Mouse (Mus musculus) right cerebral cortex, adult 2 months (tissue): ENCODE measurements around the gene Pbx1.
"Not testable (repeated sequence)": the region's sequence is repeated elsewhere in the genome, so short reads cannot be mapped to it uniquely, and the experiment has no call there.

Source experiments
- DNase-seq, 2 experiments: peaks; one replicate each; pipeline ENCODE4 v3.0.0; 2021 to 2022; ENCODE audit warnings: low spot score in 2 of 2

The Pbx1 gene

GRCm38 (mm10) chr1:168432232-168432280 lies at the start of gene Pbx1:
Pbx1 (minus strand) TSS chr1:168432270.
- not testable (repeated sequence) for DNase-seq

- no peak for DNase-seq
These were observed 47.6 kb upstream of the Pbx1 start for GRCm38 (mm10) chr1:168479626-168480025.

DNA sequence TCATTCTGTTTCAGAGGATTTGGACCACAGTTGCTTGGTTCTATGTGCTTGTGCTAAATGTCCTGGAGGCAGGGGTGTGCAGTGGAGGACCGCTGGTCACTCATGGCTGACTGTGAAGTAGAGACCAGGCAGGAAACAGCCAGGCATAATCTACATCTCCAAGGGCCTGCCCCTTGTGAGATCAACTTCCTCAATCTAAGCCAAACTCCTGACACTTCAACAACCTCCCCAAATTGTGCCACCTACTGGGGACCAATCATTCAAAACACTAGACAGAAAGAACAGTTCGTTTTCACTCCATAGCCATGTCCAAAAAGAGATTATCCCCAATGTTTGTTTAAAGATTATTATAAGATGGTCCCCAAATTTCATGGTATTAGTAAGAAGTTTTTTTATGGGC lies 46.8 kb upstream of the Pbx1 start:
- no peak for DNase-seq

- no peak for DNase-seq
These were observed 44.8 kb upstream of the Pbx1 start for GRCm38 (mm10) chr1:168476917-168477316.

GRCm38 (mm10) chr1:168476216-168476897 lies 44.3 kb upstream of the Pbx1 start:
- DNase-seq = no peak

- DNase-seq = no peak
These were observed 43.6 kb upstream of the Pbx1 start for GRCm38 (mm10) chr1:168475579-168476208.

GRCm38 (mm10) chr1:168473255-168474069 lies 41.4 kb upstream of the Pbx1 start:
- DNase-seq = no peak

- no peak for DNase-seq
These were observed 40.6 kb upstream of the Pbx1 start for GRCm38 (mm10) chr1:168472545-168473254.

GRCm38 (mm10) chr1:168459426-168459825 lies 27.4 kb upstream of the Pbx1 start:
- no peak for DNase-seq

- no peak for DNase-seq
These were observed 25.2 kb upstream of the Pbx1 start for GRCm38 (mm10) chr1:168457191-168457747.

- no peak for DNase-seq
These were observed 23.1 kb upstream of the Pbx1 start for GRCm38 (mm10) chr1:168455178-168455577.

DNA sequence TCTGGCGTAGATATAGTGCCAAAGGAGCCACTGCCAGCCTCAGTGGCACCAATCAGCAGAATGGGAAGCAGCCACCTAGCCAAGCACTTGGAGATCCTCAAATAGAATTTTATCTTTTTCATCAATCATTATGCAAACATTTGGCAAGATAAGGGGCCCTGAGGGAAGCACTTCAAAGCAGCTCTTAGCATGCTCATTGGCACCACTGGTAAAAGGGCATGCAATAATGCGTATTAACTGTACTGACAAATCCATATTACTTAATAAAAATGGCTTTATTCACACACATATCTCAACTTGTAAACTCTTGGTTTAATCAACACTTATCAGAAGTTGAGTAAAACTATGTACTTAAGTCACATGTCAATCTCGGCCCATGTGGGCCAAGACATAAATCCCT lies 1.6 kb upstream of the Pbx1 start:
- DNase-seq = no peak

- DNase-seq = peak; percentile 96
These were observed 233 bp upstream of the Pbx1 start for GRCm38 (mm10) chr1:168432281-168432725.

GRCm38 (mm10) chr1:168431711-168432231 lies 299 bp downstream of the Pbx1 start:
- DNase-seq = peak; percentile 73 to 80

DNA sequence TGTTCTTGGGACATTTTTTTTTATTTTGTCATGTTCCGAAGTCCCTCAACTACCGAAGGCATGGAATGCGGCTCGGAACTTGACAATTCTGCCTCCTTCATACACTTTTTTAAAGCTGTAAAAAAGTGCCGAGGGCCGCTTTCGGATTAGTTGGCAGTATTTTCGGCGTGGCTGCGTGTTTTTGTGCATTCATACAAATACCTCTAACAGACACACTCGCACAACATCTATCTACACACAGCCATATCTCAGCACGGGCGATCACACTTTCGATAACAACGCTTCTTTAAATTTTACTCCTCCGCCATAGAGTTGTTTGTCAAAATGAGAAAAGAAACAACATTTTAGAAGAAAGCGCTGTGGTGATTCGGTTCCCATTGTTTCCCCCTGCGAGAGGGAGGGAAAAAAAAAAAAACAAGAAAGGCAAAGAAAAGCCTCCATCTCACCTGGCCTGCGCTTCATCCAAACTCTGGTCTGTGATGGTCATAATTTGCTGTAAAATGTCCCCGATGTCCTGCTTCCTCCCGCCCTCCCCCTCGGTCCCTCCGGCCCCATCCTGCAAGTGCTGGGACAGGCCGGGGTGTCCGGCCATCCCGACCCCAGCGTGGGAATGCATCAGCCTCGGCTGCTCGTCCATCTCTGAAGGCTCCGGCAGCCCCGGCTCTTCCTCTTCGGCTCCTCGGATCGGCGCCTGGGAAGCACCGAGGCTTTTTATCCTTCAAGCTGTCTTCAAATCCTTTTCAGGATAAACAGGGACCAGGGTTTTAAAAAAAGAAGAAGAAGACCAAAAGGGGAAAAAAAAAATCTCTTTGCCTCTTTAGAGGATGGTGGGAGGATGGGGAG lies 981 bp downstream of the Pbx1 start:
- no peak for DNase-seq

DNA sequence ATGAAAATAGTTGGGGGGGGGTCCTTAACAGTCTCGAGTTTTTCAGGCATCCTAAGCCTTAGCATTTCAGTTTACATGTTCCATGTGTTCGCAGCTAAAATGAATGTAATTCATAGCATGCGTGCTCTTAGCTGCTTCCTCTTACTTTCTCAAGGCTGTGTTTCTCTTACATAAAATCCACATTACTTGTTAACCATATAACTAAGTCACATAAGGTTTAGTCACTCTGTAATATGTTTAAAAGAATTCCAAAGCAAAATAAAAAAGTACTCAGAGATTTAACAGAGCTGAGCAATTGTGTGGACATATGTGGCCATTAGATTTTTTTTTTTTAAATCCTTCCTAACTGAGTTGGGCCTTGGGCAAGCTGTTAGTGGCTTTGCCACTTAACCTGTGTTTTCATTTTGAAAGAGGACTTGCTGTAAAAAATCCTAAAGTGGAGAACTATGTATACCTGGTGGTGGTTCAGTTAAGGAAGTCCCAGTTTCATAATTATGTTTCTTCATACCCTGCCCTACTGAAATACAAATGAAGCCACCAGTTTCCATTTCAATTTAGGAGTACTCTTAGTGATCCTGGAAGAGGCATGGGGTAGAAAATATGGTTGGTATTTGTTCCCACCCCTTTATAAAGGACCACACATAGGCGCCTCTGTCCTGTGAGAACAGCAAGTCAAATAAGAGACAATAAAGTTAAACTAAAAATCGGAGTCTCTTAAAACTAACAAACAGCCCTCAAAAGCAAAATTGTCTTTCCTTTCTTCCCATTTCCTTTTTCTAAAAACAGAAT lies 2.0 kb downstream of the Pbx1 start:
- DNase-seq = no peak

DNA sequence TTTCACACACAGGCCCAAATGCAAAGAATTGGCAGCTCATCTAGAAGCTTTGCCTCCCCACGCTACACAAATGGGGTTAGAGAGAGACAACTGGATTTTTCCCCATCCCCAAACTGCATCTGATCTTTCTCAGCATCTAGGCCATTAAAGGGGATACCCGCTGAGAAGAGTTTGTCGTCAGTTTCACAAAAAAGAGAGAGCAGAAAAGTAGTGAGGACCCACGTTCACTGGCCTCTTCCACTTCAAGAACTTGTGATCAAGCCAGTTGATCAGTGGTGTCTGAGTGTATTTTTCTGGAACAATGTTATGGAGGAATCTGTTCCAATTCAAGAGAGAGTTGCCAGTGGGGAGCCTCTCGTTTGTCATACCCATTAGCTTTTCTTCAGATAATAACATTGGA lies 2.7 kb downstream of the Pbx1 start:
- no peak for DNase-seq

DNA sequence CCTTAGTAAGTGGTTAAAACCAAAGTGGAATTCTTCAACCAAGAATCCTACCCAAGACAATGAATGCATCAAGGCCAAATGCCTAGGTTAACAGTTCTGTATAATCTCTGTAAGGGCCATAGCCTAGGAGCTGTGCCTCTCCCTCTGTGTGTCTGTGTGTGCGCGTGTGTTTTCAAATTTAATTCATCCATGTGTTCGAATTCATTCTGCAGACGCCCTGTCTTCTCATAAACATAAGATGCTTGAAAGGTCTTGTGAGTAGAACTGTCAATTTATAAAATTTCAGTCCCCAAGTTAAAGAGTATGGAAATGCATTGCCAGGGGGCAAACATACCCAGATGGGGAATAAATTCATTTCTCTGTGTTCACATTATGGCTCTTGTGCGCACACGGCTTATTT lies 3.8 kb downstream of the Pbx1 start:
- no peak for DNase-seq

GRCm38 (mm10) chr1:168427596-168427995 lies 4.5 kb downstream of the Pbx1 start:
- no peak for DNase-seq

DNA sequence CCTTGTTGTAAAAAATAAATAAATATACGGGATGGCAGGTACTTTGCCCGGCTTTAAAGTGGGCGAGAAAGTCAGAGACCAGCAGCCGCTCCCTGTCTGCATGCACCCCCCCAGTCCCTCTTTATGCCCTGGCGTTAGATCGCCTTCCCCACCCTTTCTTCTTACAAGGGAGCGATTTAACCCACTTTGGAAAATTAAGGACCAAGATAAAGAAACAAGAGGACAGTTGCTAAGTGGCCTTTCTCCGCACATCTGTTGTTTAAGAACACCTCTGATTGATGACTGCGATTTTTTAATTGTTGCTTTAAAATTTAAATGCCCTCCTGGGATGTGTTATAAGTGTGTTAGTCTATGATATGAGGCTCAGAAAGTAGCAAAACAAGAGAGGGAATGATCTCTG lies 5.2 kb downstream of the Pbx1 start:
- DNase-seq = no peak
